ENCODE assay signal across 20 mouse cellular contexts in genomic region chr6:53207781-53208180, GRCm38 (mm10).
"Had no signal": no experiment of that assay in that cellular context is flagged by ENCODE, and none has a peak within 500 bp of the region (broad histone marks: within the 10 kb centered on the region; RNA-seq: fewer than 3 reads in every experiment).

No protein-coding gene starts in this region.

- DNase-seq: lung, adult 18-20 months; lung, embryonic 14.5 days; lung, postnatal 10 days; lung, postnatal 4 days; midbrain, embryonic 14.5 days; retina, postnatal 1 day; right cerebral cortex, adult 18-20 months; right cerebral cortex, postnatal 25 days; right cerebral cortex, postnatal 4 days; spleen, adult 18-20 months; thymus, adult 2 months; thymus, postnatal 36 days had no signal

- H3K4me3 ChIP-seq: midbrain, embryonic 10.5 days; midbrain, embryonic 12.5 days; myocyte; neural tube, embryonic 13.5 days; neural tube, embryonic 15.5 days; stomach, embryonic 15.5 days had no signal

- ATAC-seq: midbrain, embryonic 16.5 days had no signal

- H3K27ac ChIP-seq: midbrain, embryonic 10.5 days; midbrain, embryonic 12.5 days; neural tube, embryonic 13.5 days; neural tube, embryonic 15.5 days; stomach, embryonic 15.5 days; stomach, postnatal 0 days had no signal

- H3K4me1 ChIP-seq: midbrain, embryonic 12.5 days had no signal

- H3K27me3 ChIP-seq: midbrain, embryonic 12.5 days; neural tube, embryonic 13.5 days; neural tube, embryonic 15.5 days; stomach, embryonic 15.5 days had no signal

- H3K36me3 ChIP-seq: midbrain, embryonic 10.5 days; midbrain, embryonic 12.5 days; neural tube, embryonic 13.5 days; neural tube, embryonic 15.5 days; stomach, embryonic 15.5 days had no signal

- H3K9me3 ChIP-seq: midbrain, embryonic 10.5 days; midbrain, embryonic 12.5 days; neural tube, embryonic 13.5 days; neural tube, embryonic 15.5 days; stomach, embryonic 15.5 days had no signal
